Mouse (Mus musculus) liver, embryonic 11.5 days (tissue): Measurements from ENCODE around the gene Slco4c1. TPM values are rescaled to one million over a fixed set of nuclear protein-coding genes. Genes with fewer than 3 reads are reported as not detected.

Experiments
- ATAC-seq: fragments of 200-750 bp; cut with Nextera tagmentation; replicated peaks from 2 replicates; pipeline ENCODE4 v1.8.0; 2017; ENCODE audit warnings: moderate number of reproducible peaks, mild to moderate bottlenecking, moderate TSS enrichment, moderate library complexity; ENCODE audit not compliant: low FRiP score
- DNase-seq: peaks from one replicate; pipeline ENCODE4 v3.0.0-alpha.2; 2017; ENCODE audit warnings: low spot score
- H3K27ac ChIP-seq: fragments of 300-500 bp; sonication (generic); 2 replicates; pipeline ENCODE4 v1.5.1; 2014; ENCODE audit warnings: mild to moderate bottlenecking, low read depth, low read length, control low read depth
- H3K27me3 ChIP-seq: fragments of 300-500 bp; sonication (generic); replicated peaks from 2 replicates; pipeline ENCODE4 v1.6.1; 2014; ENCODE audit warnings: low read length, mixed read lengths; ENCODE audit not compliant: control insufficient read depth, insufficient read depth
- H3K36me3 ChIP-seq: fragments of 300-500 bp; sonication (generic); 2 replicates; pipeline ENCODE4 v1.6.1; 2014; ENCODE audit warnings: mild to moderate bottlenecking, low read length, moderate library complexity, mixed read lengths; ENCODE audit not compliant: control insufficient read depth, insufficient read depth
- H3K4me1 ChIP-seq: fragments of 300-500 bp; sonication (generic); replicated peaks from 2 replicates; pipeline ENCODE4 v1.6.1; 2014; ENCODE audit warnings: low read length, mixed read lengths; ENCODE audit not compliant: control insufficient read depth, insufficient read depth
- H3K4me2 ChIP-seq: fragments of 300-500 bp; sonication (generic); 2 replicates; pipeline ENCODE4 v1.6.1; 2014; ENCODE audit warnings: mild to moderate bottlenecking, control low read depth, moderate library complexity
- H3K4me3 ChIP-seq: fragments of 300-500 bp; sonication (generic); 2 replicates; pipeline ENCODE4 v1.5.1; 2014; ENCODE audit warnings: low read depth, low read length, control low read depth
- H3K9ac ChIP-seq: fragments of 300-500 bp; sonication (generic); 2 replicates; pipeline ENCODE4 v1.6.1; 2014; ENCODE audit warnings: low read depth, low read length, control low read depth
- H3K9me3 ChIP-seq: fragments of 300-500 bp; sonication (generic); 2 replicates; pipeline ENCODE4 v1.6.1; 2016; ENCODE audit warnings: low read length, inconsistent platforms, mixed read lengths; ENCODE audit not compliant: control insufficient read depth
- WGBS: fragments of 180-500 bp; shearing (Covaris S2); extraction: QIAGEN DNeasy Blood & Tissue Kit; methylation state at CpG from one replicate; pipeline ENCODE4 v1.1.7; 2014; 5-methylcytosine and 5-hydroxymethylcytosine counted together
- polyA plus RNA-seq: library from polyadenylated mRNA; unstranded; fragments of >200 nt; fragmentation: Nextera tagmentation; extraction: Ambion mirVana; gene quantifications from 2 replicates; pipeline ENCODE4 v1.2.1, GENCODE M21; 2014

The Slco4c1 gene
- polyA plus RNA-seq, 1 experiment from 2014 or later, result 0.27 TPM

DNA sequence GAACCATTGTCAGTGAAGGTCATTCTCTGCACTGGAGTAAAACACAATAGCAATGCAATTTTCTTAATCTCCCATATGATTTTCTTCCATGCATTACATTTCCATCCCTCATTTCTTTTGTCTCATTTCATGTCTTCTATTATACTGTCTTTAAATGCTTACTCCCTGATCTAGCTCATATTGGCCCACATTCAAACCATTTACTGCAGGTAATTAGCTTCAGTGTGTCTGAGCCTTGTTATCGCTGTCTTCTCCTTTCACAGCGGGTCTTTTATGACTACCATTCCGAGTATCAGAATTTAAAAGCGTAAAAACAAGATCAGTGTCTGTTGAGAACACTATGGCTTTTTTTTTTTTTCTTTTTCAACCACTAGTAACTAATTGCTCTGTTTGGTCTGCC lies 77.3 kb downstream of the Slco4c1 start:
- H3K4me1 ChIP-seq, result no peaks in the 10 kb centered on the region
- DNase-seq (no peak), ATAC-seq (no peak)
- H3K4me2 ChIP-seq, result no peak overlapping the region
- no peak overlapping the region for H3K9ac ChIP-seq
- H3K27ac ChIP-seq, result no peak overlapping the region
- no peaks in the 10 kb centered on the region for H3K27me3 ChIP-seq
- 92% methylated on average over 4 of the region's 4 CpGs for whole genome bisulfite sequencing
- no peaks in the 10 kb centered on the region for H3K9me3 ChIP-seq
- H3K4me3 ChIP-seq, result no peak overlapping the region
- no peaks in the 10 kb centered on the region for H3K36me3 ChIP-seq

DNA sequence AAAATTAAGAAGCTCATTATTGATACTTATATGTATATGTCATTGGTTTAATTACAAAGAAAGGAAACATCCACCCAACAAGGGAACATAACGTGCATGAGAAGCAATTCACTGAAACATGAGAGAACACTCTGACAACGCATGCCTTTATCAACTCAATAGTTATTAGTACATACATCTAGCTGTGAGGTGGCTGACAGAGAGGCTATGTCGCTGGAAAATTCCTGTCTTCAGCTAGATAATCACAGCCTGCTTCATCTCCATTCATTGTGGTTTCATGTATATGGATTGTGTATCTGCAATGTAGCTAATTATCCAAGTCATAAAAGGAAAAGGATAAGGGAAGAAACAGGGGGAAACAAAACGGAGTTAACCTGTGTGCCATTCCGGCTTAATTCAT lies 77.7 kb downstream of the Slco4c1 start:
- no peak for ATAC-seq
- WGBS, result 84% methylated on average over 5 of the region's 5 CpGs

DNA sequence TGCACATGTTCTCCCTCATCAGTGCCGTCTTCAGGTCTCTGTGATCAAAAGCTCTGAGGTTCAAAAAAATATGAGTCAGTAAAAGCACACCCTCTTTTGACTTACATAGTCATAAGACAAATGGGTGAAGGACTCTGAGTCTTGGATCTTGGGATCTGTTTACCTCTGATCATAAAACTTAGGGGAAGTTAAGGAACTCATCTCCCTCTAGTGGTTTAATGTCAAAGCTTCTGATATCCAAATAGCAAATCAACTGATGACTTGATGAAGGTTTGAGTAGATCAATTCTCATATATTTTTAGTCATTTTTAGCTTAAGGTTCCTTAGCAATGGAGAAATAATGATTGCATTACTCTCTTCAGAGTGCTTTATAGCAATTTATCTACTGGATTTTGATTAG lies 82.7 kb downstream of the Slco4c1 start:
- H3K27ac ChIP-seq, result no peak overlapping the region
- WGBS, result 81% methylated on average over 1 of the region's 1 CpGs
- no peaks in the 10 kb centered on the region for H3K9me3 ChIP-seq
- no peak overlapping the region for H3K4me2 ChIP-seq
- H3K4me1 ChIP-seq, result no peaks in the 10 kb centered on the region
- H3K9ac ChIP-seq, result no peak overlapping the region
- ATAC-seq (no peak), DNase-seq (no peak)
- H3K27me3 ChIP-seq, result no peaks in the 10 kb centered on the region
- no peak overlapping the region for H3K4me3 ChIP-seq
- no peaks in the 10 kb centered on the region for H3K36me3 ChIP-seq

More for the DNA sequence above, 77.7 kb downstream of the Slco4c1 start:
- H3K36me3 ChIP-seq, result no peaks in the 10 kb centered on the region
- no peak overlapping the region for H3K4me3 ChIP-seq
- no peaks in the 10 kb centered on the region for H3K9me3 ChIP-seq
- H3K27me3 ChIP-seq, result no peaks in the 10 kb centered on the region
- no peaks in the 10 kb centered on the region for H3K4me1 ChIP-seq
- H3K4me2 ChIP-seq, result no peak overlapping the region
- DNase-seq, result no peak
- H3K9ac ChIP-seq, result no peak overlapping the region
- H3K27ac ChIP-seq, result no peak overlapping the region

DNA sequence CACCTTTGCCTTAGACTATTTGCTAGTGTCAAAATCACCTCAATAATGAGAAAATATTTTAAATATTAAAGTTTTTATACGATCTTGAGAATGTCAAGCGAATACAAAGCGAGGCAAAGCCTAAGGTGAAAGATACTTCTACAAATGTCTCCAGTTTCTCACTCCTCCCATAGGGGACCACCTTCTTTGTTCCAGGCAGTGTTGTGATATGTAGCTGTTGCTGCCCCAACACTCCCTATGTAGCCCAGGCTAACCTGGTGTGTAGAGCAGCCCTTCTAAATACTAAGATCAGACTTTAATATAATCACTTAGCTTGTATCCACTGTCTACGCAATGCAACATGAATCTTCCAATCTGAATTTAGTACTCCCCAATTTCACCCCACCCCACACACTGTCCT lies 97.8 kb downstream of the Slco4c1 start:
- Histone ChIP-seq H3K9me3 (no peaks in the 10 kb centered on the region), H3K4me1 (no peaks in the 10 kb centered on the region), H3K36me3 (no peaks in the 10 kb centered on the region), H3K27ac (no peak overlapping the region), H3K9ac (no peak overlapping the region), H3K4me3 (no peak overlapping the region), H3K27me3 (no peaks in the 10 kb centered on the region), H3K4me2 (no peak overlapping the region)
- DNase-seq (no peak), ATAC-seq (no peak)
- WGBS, result 90% methylated on average over 4 of the region's 4 CpGs

DNA sequence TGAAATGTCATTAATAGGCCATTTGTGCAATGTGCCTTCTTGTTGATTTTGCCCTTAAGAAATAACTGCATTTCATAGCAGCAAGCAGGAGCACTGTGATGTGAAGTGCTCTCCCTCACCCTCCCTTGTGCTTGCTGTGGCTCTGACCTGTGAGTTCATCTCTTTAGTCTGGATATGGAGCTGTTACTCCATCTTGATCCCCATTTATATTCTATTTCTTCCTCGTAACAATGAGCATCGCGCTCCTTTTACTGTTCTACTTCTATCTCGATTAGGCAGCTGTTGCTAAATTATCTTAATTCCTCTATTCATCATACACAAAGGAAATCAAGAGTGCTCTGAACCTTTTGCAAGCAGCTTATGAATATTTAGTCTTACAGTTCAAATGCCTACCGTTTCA lies 98.3 kb downstream of the Slco4c1 start:
- WGBS, result 86% methylated on average over 5 of the region's 5 CpGs
- ATAC-seq, result no peak
- Histone ChIP-seq H3K4me1 (no peaks in the 10 kb centered on the region), H3K36me3 (no peaks in the 10 kb centered on the region), H3K9me3 (no peaks in the 10 kb centered on the region), H3K27ac (no peak overlapping the region), H3K4me3 (no peak overlapping the region), H3K9ac (no peak overlapping the region), H3K4me2 (no peak overlapping the region), H3K27me3 (no peaks in the 10 kb centered on the region)
- DNase-seq, result no peak

DNA sequence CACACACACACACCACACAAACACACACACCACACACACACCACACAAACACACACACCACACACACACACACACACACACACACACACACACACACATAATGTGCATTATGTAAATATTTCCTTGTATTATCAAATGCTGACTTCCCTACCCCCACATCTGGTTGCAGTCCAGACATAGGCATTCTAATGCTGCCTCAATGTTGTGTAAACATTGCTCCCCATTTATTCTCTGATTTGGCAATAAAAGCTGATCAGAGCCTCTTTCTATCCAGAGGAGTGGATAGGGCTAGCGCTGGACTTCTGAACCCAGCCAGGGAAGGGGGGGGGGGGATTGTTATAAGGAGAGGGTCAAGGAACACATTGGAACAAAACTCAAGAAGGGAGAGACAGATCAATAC lies 101.7 kb downstream of the Slco4c1 start:
- Histone ChIP-seq H3K36me3 (no peaks in the 10 kb centered on the region), H3K4me1 (no peaks in the 10 kb centered on the region), H3K9me3 (no peaks in the 10 kb centered on the region), H3K27ac (no peak overlapping the region), H3K4me3 (no peak overlapping the region), H3K9ac (no peak overlapping the region), H3K27me3 (no peaks in the 10 kb centered on the region), H3K4me2 (no peak overlapping the region)
- ATAC-seq (no peak), DNase-seq (no peak)
- 93% methylated on average over 1 of the region's 1 CpGs for WGBS

DNA sequence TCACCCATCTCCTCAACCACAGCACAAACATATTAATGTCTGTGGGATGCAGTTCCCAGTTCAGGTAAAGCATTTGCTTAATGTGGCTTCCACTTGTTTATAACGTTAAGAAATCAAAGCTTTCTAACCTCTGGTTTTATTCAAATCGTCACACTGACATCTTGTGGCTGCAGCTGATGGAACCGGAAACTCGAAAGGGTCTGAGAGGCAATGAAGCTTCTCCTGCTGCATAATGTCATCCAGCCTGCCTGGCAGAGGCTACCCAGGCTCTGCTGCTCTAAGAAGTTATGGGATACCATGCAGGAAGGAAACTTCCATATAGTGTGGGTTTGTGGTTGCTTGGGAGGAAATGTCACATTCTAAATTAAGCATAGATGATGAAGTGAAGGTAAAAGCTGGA lies 103.7 kb downstream of the Slco4c1 start:
- Histone ChIP-seq H3K4me3 (no peak overlapping the region), H3K4me2 (no peak overlapping the region), H3K9me3 (no peaks in the 10 kb centered on the region), H3K9ac (no peak overlapping the region), H3K27ac (no peak overlapping the region), H3K36me3 (no peaks in the 10 kb centered on the region), H3K27me3 (no peaks in the 10 kb centered on the region), H3K4me1 (no peaks in the 10 kb centered on the region)
- DNase-seq (no peak), ATAC-seq (no peak)
- WGBS, result 14% methylated on average over 4 of the region's 4 CpGs

DNA sequence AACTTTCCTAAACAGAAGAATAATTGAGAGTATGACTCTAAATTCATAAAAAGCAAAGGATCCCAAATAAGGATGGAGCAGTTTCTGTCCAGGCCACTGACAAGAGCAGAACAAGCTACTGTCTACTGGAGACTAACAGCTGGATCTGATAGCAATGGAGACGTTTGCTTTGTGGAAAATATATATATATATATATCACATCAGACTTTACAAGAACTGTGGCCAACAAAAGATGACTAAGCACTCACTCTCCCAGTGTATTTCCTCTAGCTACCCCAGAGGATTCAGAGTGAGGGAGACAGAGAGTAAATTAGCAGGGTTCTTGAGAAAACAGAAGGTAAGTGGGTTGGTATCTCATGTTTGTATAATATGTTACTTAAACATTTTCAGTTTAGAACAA lies 105.4 kb downstream of the Slco4c1 start:
- 25% methylated on average over 1 of the region's 1 CpGs for WGBS
- no peak for ATAC-seq

More for the DNA sequence above, 105.4 kb downstream of the Slco4c1 start:
- Histone ChIP-seq H3K9ac (no peak overlapping the region), H3K4me3 (no peak overlapping the region), H3K4me1 (no peaks in the 10 kb centered on the region), H3K27me3 (no peaks in the 10 kb centered on the region), H3K9me3 (no peaks in the 10 kb centered on the region), H3K27ac (no peak overlapping the region), H3K4me2 (no peak overlapping the region), H3K36me3 (no peaks in the 10 kb centered on the region)
- no peak for DNase-seq
